Mouse (Mus musculus) midbrain, postnatal 0 days (tissue): Measurements from ENCODE around the gene Ss18l2. TPM values are rescaled to one million over a fixed set of nuclear protein-coding genes. Genes with fewer than 3 reads are reported as not detected.

ENCODE experiments used
- ATAC-seq: fragments of 200-750 bp; cut with Nextera tagmentation; 2 replicates; pipeline ENCODE4 v1.8.0; 2017; ENCODE audit warnings: moderate number of reproducible peaks, mild to moderate bottlenecking, moderate TSS enrichment, moderate library complexity; ENCODE audit not compliant: low FRiP score
- DNase-seq: peaks from one replicate; pipeline ENCODE4 v3.0.0-alpha.2; 2015; ENCODE audit warnings: low spot score
- H3K27ac ChIP-seq: fragments of 300-500 bp; sonication (generic); 2 replicates; pipeline ENCODE4 v1.5.1; 2014; ENCODE audit warnings: low read depth, mild to moderate bottlenecking, low read length, mixed read lengths
- H3K27me3 ChIP-seq: fragments of 300-500 bp; sonication (generic); 2 replicates; pipeline ENCODE4 v1.6.1; 2014; ENCODE audit warnings: low read length, control low read depth, mixed read lengths; ENCODE audit not compliant: insufficient read depth
- H3K36me3 ChIP-seq: fragments of 300-500 bp; sonication (generic); 2 replicates; pipeline ENCODE4 v1.6.1; 2014; ENCODE audit warnings: low read length, control low read depth, mixed read lengths; ENCODE audit not compliant: insufficient read depth
- H3K4me1 ChIP-seq: fragments of 300-500 bp; sonication (generic); 2 replicates; pipeline ENCODE4 v1.6.1; 2014; ENCODE audit warnings: mild to moderate bottlenecking, control low read depth, antibody characterized with exemption, low read length, mixed read lengths; ENCODE audit not compliant: insufficient read depth
- H3K4me2 ChIP-seq: fragments of 300-500 bp; sonication (generic); 2 replicates; pipeline ENCODE4 v1.6.1; 2014; ENCODE audit warnings: low read depth, mild to moderate bottlenecking, low read length, mixed read lengths; ENCODE audit not compliant: poor library complexity, severe bottlenecking
- H3K4me3 ChIP-seq: fragments of 300-500 bp; sonication (generic); 2 replicates; pipeline ENCODE4 v1.5.1; 2014; ENCODE audit warnings: low read depth, mild to moderate bottlenecking, low read length, moderate library complexity
- H3K9ac ChIP-seq: fragments of 300-500 bp; sonication (generic); replicated peaks from 2 replicates; pipeline ENCODE4 v1.6.1; 2014; ENCODE audit warnings: mild to moderate bottlenecking, low read length, moderate library complexity, mixed read lengths; ENCODE audit not compliant: poor library complexity, severe bottlenecking
- H3K9me3 ChIP-seq: fragments of 300-500 bp; sonication (generic); 2 replicates; pipeline ENCODE4 v1.6.1; 2016; ENCODE audit warnings: low read length, control low read depth
- CTCF ChIP-seq: IDR thresholded peaks from 2 replicates; pipeline ENCODE4 v1.5.1; 2016; ENCODE audit warnings: antibody characterized with exemption, mild to moderate bottlenecking
- WGBS: fragments of 180-500 bp; shearing (Covaris S2); extraction: QIAGEN DNeasy Blood & Tissue Kit; methylation state at CpG from one replicate; pipeline ENCODE4 v1.1.7; 2014; 5-methylcytosine and 5-hydroxymethylcytosine counted together
- polyA plus RNA-seq: library from polyadenylated mRNA; unstranded; fragments of >200 nt; fragmentation: Nextera tagmentation; extraction: Ambion mirVana; gene quantifications from 2 replicates; pipeline ENCODE4 v1.2.1, GENCODE M21; 2015
- total RNA-seq: library from RNA; depleted of rRNA; stranded (reverse); fragments of >200 nt; gene quantifications from 2 replicates; pipeline ENCODE4 v1.2.3, GENCODE M21; 2014

The Ss18l2 gene
- total and polyA plus RNA-seq, 2 experiments from 2014 or later, result 59.6 to 204 TPM

GRCm38 (mm10) chr9:121757835-121758814 lies 48.0 kb downstream of the Ss18l2 start:
- no peaks in the 10 kb centered on the region for H3K9me3 ChIP-seq
- 61% methylated on average over 10 of the region's 10 CpGs for WGBS
- peaks cover 7% of the 10 kb centered on the region for H3K4me1 ChIP-seq
- no peak for TF ChIP-seq CTCF
- DNase-seq, result no peak
- peaks cover 38% of the 10 kb centered on the region for H3K36me3 ChIP-seq
- H3K9ac ChIP-seq, result peak overlapping the region; percentile 97; the same call in 1 of the 2 replicates
- H3K27me3 ChIP-seq, result no peaks in the 10 kb centered on the region
- peak overlapping the region; percentile 65 for H3K27ac ChIP-seq
- no peak for ATAC-seq
- H3K4me3 ChIP-seq, result peak overlapping the region; percentile 92
- peak overlapping the region; percentile 66 for H3K4me2 ChIP-seq

DNA sequence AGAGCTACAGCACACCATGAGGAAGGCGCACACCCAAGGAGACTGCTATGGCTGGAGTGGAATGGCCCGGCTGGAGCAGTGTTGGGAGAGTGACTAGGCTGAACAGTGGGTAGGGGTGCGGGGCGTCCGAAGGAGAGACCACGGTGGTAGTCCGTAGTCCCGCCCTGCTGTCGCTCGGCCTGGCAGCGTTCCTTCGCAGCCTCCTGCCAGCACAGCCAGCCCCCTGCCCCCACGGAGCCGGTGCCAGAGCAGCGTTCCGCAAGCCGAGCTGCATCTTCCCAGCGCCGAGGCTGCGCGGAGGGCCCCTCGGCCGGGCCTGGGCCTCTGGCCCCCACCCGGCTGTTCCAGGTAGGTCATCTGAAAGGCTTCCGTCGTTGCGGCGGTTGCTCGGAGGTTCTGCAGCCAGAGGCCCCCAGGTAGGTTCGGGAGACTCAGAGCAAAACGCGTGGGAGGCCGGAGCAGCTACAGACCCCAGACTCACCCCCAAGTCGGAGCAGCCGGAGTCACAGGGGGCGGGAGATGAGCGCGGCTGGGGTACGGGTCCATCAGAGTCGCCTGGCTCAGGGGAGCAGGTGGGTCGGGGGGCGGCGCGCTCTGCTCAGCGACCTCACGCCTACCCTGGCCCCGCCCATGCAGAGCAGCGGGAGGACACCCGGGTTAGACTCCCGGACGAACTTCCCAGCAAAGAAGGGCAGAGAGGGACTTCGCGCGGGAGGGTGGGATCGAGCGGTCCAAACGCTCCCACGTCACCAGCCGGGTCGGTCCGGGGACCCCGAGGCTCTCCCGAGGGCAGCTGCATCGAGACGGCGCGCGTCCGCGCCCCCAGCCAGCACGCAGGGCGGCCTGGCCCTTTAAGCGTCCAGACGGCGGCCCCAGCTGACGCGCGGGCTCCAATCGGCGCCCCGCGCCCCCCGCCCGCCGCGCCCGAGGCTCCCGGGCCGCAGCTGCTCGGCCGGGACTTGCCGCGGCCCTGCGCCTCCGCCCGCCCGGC lies 49.3 kb downstream of the Ss18l2 start, which contains the start of gene Zfp651:
Zfp651 (plus strand) TSS at position 240 of the 991 bp plus-strand sequence.
- ATAC-seq (peak; percentile 84), DNase-seq (peak; percentile 88)
- Histone ChIP-seq H3K4me1 (peaks cover 7% of the 10 kb centered on the region), H3K36me3 (peaks cover 39% of the 10 kb centered on the region), H3K9me3 (no peaks in the 10 kb centered on the region), H3K4me3 (peak within 1 kb of the TSS; percentile 92), H3K4me2 (peak within 1 kb of the TSS; percentile 66), H3K9ac (peak within 1 kb of the TSS; percentile 97), H3K27me3 (no peaks in the 10 kb centered on the region), H3K27ac (peak within 1 kb of the TSS; percentile 65)
- WGBS, result under 1% methylated on average over 67 of the region's 97 CpGs
- TF ChIP-seq CTCF, result no peak

DNA sequence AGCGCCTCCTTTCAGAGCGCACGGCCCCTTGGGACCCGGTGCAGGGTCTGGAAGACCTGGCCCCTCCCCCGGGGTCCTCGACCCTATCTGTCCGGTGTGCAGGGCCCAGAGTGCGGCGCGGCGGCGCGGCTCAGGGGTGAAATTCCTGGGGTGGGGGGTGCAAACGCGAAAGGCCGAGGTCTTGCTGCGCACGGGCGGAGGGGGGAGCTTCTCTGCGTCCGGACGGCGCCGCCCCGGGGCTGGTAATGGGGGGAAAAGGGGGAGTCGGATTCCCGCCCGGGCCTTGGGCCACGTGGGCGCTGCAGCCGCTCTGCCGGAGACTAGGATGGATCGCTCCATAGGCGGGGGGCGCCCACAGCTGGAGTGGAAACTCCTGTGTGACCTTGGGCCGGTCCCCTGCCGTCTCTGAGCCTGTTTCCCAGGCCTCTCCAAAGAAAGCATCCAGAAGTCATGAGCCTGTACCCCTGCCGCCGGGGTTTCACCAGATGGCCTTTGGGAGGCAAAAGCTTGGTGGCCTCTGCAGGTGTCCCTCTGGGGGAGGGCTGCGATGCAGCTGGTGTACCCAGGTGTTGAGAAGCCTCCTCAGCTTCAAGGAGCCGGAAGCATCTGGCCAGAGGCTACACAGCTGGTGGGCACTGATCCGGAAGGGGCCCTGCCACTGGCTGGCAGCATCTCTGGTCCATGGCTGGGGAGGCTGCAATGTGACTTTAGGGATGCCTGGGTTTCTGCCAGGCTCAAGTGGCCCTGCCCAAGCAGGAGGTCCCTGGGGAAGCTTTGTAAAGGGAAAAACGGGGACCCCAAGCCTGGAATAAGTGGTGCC lies 50.4 kb downstream of the Ss18l2 start:
- H3K9me3 ChIP-seq, result no peaks in the 10 kb centered on the region
- peak overlapping the region; percentile 65 for H3K27ac ChIP-seq
- peak overlapping the region; percentile 92 for H3K4me3 ChIP-seq
- TF ChIP-seq CTCF, result 0 out of 2 replicates have a peak, but pooled peaks have one; percentile 1
- ATAC-seq (peak; percentile 36), DNase-seq (peak; percentile 62)
- peaks cover 7% of the 10 kb centered on the region for H3K4me1 ChIP-seq
- H3K9ac ChIP-seq, result peak overlapping the region; percentile 97
- peak overlapping the region; percentile 66 for H3K4me2 ChIP-seq
- peaks cover 38% of the 10 kb centered on the region for H3K36me3 ChIP-seq
- WGBS, result 2% methylated on average over 30 of the region's 43 CpGs
- H3K27me3 ChIP-seq, result no peaks in the 10 kb centered on the region

- Histone ChIP-seq H3K9me3 (no peaks in the 10 kb centered on the region), H3K27me3 (no peaks in the 10 kb centered on the region), H3K4me3 (peak overlapping the region; percentile 92), H3K27ac (no peak overlapping the region), H3K4me2 (peak overlapping the region; percentile 66), H3K4me1 (peaks cover 7% of the 10 kb centered on the region), H3K36me3 (peaks cover 35% of the 10 kb centered on the region), H3K9ac (peak overlapping the region; percentile 97)
- no peak for DNase-seq
- no peak for TF ChIP-seq CTCF
- 56% methylated on average over 10 of the region's 10 CpGs for WGBS
- ATAC-seq, result no peak
Observed at GRCm38 (mm10) chr9:121761091-121761665, 51.0 kb downstream of the Ss18l2 start.

DNA sequence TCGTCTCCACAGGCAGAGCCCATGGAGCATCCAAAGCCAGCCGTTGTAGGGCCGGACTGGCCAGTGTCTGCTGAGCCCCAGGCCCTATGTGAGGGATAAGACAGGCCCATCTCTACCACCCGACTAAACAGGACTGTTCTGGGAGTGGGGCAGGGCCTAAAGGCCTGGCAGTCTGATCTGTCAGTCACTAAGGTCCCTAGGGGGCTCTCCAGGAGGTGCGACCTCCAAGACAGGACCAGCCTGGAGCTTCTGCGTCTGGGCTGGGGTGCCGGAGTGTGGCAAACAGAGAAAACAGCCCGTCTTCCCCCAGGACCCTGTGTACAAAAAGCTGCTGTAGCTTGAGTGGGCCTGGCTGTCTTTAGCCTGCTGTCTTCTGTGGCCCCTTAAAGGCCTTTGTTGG lies 51.7 kb downstream of the Ss18l2 start:
- H3K27ac ChIP-seq, result no peak overlapping the region
- no peaks in the 10 kb centered on the region for H3K9me3 ChIP-seq
- WGBS, result 64% methylated on average over 8 of the region's 8 CpGs
- no peak for TF ChIP-seq CTCF
- H3K4me3 ChIP-seq, result no peak overlapping the region
- ATAC-seq (no peak), DNase-seq (no peak)
- H3K4me2 ChIP-seq, result no peak overlapping the region
- H3K4me1 ChIP-seq, result peaks cover 7% of the 10 kb centered on the region
- no peaks in the 10 kb centered on the region for H3K27me3 ChIP-seq
- H3K36me3 ChIP-seq, result peaks cover 34% of the 10 kb centered on the region
- H3K9ac ChIP-seq, result 0 out of 2 replicates have a peak overlapping the region, but pooled peaks have one; percentile 8
